In the genomic region with DNA sequence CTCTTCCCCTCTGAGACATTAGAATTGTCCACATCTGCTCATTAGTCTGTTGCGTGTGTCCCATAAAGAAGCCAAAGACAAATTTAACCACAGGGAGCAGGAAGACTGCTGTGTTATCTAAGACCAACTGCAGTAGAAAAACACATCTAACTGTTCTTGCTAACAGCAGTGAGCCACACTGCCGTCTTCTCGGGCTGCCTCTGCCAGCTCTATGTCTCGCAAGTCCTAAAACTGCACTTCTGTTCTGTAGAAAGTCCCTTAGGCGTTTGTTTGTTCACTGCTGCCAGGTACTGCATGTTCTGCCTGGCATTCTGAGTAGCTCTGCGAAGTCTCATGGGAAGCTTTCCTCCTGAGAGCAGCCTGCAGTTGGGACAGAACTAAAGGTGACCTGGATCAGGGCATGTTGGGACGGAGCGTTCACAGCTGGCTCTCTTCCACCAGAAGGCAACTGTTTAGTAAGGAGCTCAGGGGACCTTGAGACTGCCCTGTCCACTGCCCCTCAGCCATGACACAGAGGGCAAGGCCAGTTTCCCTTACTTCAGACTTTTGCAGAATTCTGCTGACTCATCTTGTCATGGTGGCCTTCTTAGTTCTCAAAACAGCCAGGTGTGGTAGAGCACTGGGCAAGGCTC, we compare ENCODE assay signal across 9 mouse cellular contexts.
A peak's percentile ranks its signal among the peaks of the same experiment; 100 is the strongest.
DNase-seq lines count a peak whose midpoint lies in the region; ATAC-seq and TF ChIP-seq lines count a peak whose summit lies in the region.
"Had no signal": no experiment of that assay in that cellular context is flagged by ENCODE, and none has a peak within 500 bp of the region (broad histone marks: within the 10 kb centered on the region; RNA-seq: fewer than 3 reads in every experiment).

No protein-coding gene starts in this region.

- no peak for TF ChIP-seq POLR2A in CH12.LX (IDR thresholded peaks at IDR 0.05; ENCODE audit: low read depth, low read length)

- no peak for ATAC-seq in kidney, embryonic 14.5 days (ENCODE audit: low FRiP score, low TSS enrichment)

- no peaks in the 10 kb centered on the region for H3K9me3 ChIP-seq in kidney, embryonic 14.5 days (ENCODE audit: control insufficient read depth, low read length)
- H3K9me3 ChIP-seq in CH12.LX (replicated peaks; ENCODE audit: low read length): no peaks in the 10 kb centered on the region
- H3K9me3 ChIP-seq: stomach, embryonic 15.5 days had no signal

- in situ Hi-C loops in CH12.LX (cut with MboI; ENCODE audit: low pct_ligation_motif_present, low pct_unique_long_range_greater_than_20kb, low sequenced_read_pairs): no loop called here

- WGBS in kidney, embryonic 14.5 days: 82% methylated on average over 8 of the region's 8 CpGs

- no peak overlapping the region for H3K9ac ChIP-seq in kidney, embryonic 14.5 days (ENCODE audit: low read depth, low read length)
- H3K9ac ChIP-seq in CH12.LX (ENCODE audit: insufficient read depth, low read depth): no peak overlapping the region
- H3K9ac ChIP-seq: stomach, embryonic 15.5 days had no signal

- H3K4me1 ChIP-seq in kidney, embryonic 14.5 days (ENCODE audit: control insufficient read depth, insufficient read depth, low read length): no peaks in the 10 kb centered on the region
- H3K4me1 ChIP-seq in CH12.LX (ENCODE audit: control insufficient read depth in 1 of 2, insufficient read depth in 2 of 2): peaks cover 4 to 16% of the 10 kb centered on the region in 2 experiments; a peak in 3 of 4 replicates
- H3K4me1 ChIP-seq: stomach, embryonic 15.5 days had no signal

- H3K4me2 ChIP-seq in kidney, embryonic 14.5 days (replicated peaks; ENCODE audit: low read depth, low read length): no peak overlapping the region
- no peak overlapping the region for H3K4me2 ChIP-seq in CH12.LX (ENCODE audit: insufficient read depth, low read depth, poor library complexity, severe bottlenecking)
- H3K4me2 ChIP-seq: stomach, embryonic 15.5 days had no signal

- H3K27me3 ChIP-seq in kidney, embryonic 14.5 days (ENCODE audit: control insufficient read depth, insufficient read depth, low read length): no peaks in the 10 kb centered on the region
- no peaks in the 10 kb centered on the region for H3K27me3 ChIP-seq in CH12.LX (replicated peaks)
- H3K27me3 ChIP-seq: stomach, embryonic 15.5 days had no signal

- TF ChIP-seq RAD21 in CH12.LX (IDR thresholded peaks at IDR 0.05; ENCODE audit: low read depth, low read length): no peak

- no peaks in the 10 kb centered on the region for H3K79me2 ChIP-seq in CH12.LX (replicated peaks; ENCODE audit: control insufficient read depth, extremely low read depth, insufficient read depth, poor library complexity, severe bottlenecking)

- peak; percentile 58 for DNase-seq in kidney, adult 18-20 months
- DNase-seq in CH12.LX (ENCODE audit: extremely low read depth): no peak
- peak; percentile 38 for DNase-seq in adrenal gland, postnatal 25 days
- peak; percentile 65 to 66 for DNase-seq in kidney, adult 8-10 months
- no peak for DNase-seq in spleen, adult 12 weeks (ENCODE audit: low spot score)
- DNase-seq in cerebellum, postnatal 25 days: no peak
- DNase-seq: retina, postnatal 1 day had no signal

- H3K27ac ChIP-seq in kidney, embryonic 14.5 days (ENCODE audit: low read depth, low read length): no peak overlapping the region
- no peak overlapping the region for H3K27ac ChIP-seq in CH12.LX (ENCODE audit: insufficient read depth, low read depth)
- H3K27ac ChIP-seq: stomach, embryonic 15.5 days had no signal

- H3K36me3 ChIP-seq in kidney, embryonic 14.5 days (ENCODE audit: control insufficient read depth, insufficient read depth, low read length): no peaks in the 10 kb centered on the region
- no peaks in the 10 kb centered on the region for H3K36me3 ChIP-seq in CH12.LX (replicated peaks in 1 of 2; ENCODE audit: control insufficient read depth in 1 of 2, insufficient read depth in 1 of 2, low read length in 1 of 2)
- H3K36me3 ChIP-seq: stomach, embryonic 15.5 days had no signal

- no peak overlapping the region for H3K4me3 ChIP-seq in kidney, embryonic 14.5 days (ENCODE audit: low read length)
- no peak overlapping the region for H3K4me3 ChIP-seq in CH12.LX (replicated peaks in 1 of 3; ENCODE audit: low read depth in 2 of 3, low read length in 2 of 3, poor library complexity in 1 of 3)
- H3K4me3 ChIP-seq: stomach, embryonic 15.5 days had no signal

- TF ChIP-seq CTCF in CH12.LX (conservative IDR thresholded peaks at IDR 0.05 in 1 of 2, IDR thresholded peaks at IDR 0.05 in 1 of 2; ENCODE audit: low read depth in 2 of 2, low read length in 2 of 2): no peak

- dilution Hi-C loops in CH12.LX (cut with MboI; ENCODE audit: extremely low pct_ligation_motif_present, extremely low pct_unique_long_range_greater_than_20kb, low sequenced_read_pairs): no loop called here

- TF ChIP-seq EP300 in CH12.LX (IDR thresholded peaks at IDR 0.05; ENCODE audit: low read length): no peak

TF ChIP-seq in CH12.LX, 34 proteins besides CTCF, POLR2A, EP300 and RAD21:
- TF ChIP-seq MAFK (IDR thresholded peaks at IDR 0.05; ENCODE audit: insufficient replicate concordance, low read length) (peak; percentile 89), PAX5 (IDR thresholded peaks at IDR 0.05; ENCODE audit: low read length) (no peak)

Comparison
In these comparisons a context has a peak if more than half of its experiments do, and no peak if none do; other contexts are left out.
1. DNase-seq: peak in kidney, adult 18-20 months (single experiment), adrenal gland, postnatal 25 days (single experiment) and kidney, adult 8-10 months (2 of 2); none in CH12.LX (single experiment), spleen, adult 12 weeks (single experiment) and cerebellum, postnatal 25 days (0 of 2).